Mouse (Mus musculus): ENCODE measurements around the gene Srpx2.

DNA sequence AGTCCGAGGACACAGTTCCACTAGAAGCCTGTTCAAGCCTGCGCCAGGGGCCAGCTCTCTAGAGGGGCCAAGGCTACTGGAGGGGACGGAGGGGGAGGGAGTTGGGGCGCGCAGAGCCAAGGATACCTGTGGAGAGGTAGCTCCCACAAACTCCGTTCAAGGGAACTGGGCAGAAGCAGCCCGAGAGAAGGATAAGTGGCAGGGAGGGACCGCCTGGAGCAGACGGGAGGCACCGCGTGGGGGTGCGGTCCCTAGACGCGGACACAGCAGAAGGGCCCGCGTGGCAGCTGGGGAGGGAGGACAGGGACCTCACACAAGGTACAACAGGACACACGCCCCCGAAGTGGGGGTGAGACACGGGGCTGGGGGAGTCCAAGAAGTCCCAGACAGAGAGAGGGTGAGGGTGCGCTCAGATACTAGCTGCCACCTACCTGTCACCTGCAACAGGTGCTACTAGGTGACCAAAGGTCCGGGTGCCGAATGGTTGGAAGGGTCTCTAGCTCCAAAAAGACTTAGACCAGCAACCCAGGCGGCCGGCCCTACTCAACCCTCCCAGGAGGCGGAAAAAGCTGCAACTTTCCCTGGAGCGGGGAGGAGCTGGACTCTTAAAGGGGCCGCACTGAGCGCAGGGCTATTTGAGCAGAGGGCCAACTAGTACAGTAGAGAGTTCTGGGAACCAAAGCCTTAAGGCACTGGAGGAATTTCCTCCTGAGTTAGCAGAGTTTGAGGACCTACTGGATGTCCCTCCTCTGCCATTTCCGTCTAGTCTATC is 73.2 kb downstream of the Srpx2 start, which contains the start of gene Sytl4:
- TF ChIP-seq CTCF (conservative IDR thresholded peaks at IDR 0.05; ENCODE audit: low read length) (no peak), POU5F1 (IDR thresholded peaks at IDR 0.05; ENCODE audit: borderline replicate concordance, low read length) (no peak)
